Mouse (Mus musculus) neural tube, embryonic 15.5 days (tissue): ENCODE results near the gene Plpp6. TPM values are rescaled to one million over a fixed set of nuclear protein-coding genes. Genes with fewer than 3 reads are reported as not detected.

Experiments
- ATAC-seq: fragments of 200-750 bp; cut with Nextera tagmentation; 2 replicates; pipeline ENCODE4 v1.8.0; 2017; ENCODE audit warnings: mild to moderate bottlenecking, moderate TSS enrichment, moderate library complexity; ENCODE audit not compliant: low FRiP score
- H3K27ac ChIP-seq: fragments of 300-500 bp; sonication (generic); replicated peaks from 2 replicates; pipeline ENCODE4 v1.5.1; 2015; ENCODE audit warnings: mild to moderate bottlenecking, inconsistent platforms
- H3K27me3 ChIP-seq: fragments of 300-500 bp; sonication (generic); replicated peaks from 2 replicates; pipeline ENCODE4 v1.6.1; 2015; ENCODE audit warnings: inconsistent platforms
- H3K36me3 ChIP-seq: fragments of 300-500 bp; sonication (generic); 2 replicates; pipeline ENCODE4 v1.6.1; 2015; ENCODE audit warnings: inconsistent platforms
- H3K4me1 ChIP-seq: fragments of 300-500 bp; sonication (generic); 2 replicates; pipeline ENCODE4 v1.6.1; 2015; ENCODE audit warnings: inconsistent platforms
- H3K4me2 ChIP-seq: fragments of 300-500 bp; sonication (generic); 2 replicates; pipeline ENCODE4 v1.6.1; 2015; ENCODE audit warnings: inconsistent platforms, mild to moderate bottlenecking, moderate library complexity
- H3K4me3 ChIP-seq: fragments of 300-500 bp; sonication (generic); replicated peaks from 2 replicates; pipeline ENCODE4 v1.5.1; 2015; ENCODE audit warnings: mild to moderate bottlenecking, inconsistent platforms
- H3K9ac ChIP-seq: fragments of 300-500 bp; sonication (generic); replicated peaks from 2 replicates; pipeline ENCODE4 v1.6.1; 2015; ENCODE audit warnings: mild to moderate bottlenecking, inconsistent platforms
- H3K9me3 ChIP-seq: fragments of 300-500 bp; sonication (generic); replicated peaks from 2 replicates; pipeline ENCODE4 v1.6.1; 2016; ENCODE audit warnings: inconsistent platforms
- WGBS: fragments of 180-500 bp; shearing (Covaris S2); methylation state at CpG from one replicate; pipeline ENCODE4 v1.1.7; 2015; ENCODE audit warnings: mixed read lengths; 5-methylcytosine and 5-hydroxymethylcytosine counted together
- polyA plus RNA-seq: library from polyadenylated mRNA; unstranded; fragments of >200 nt; fragmentation: Nextera tagmentation; extraction: Ambion mirVana; gene quantifications from 2 replicates; pipeline ENCODE4 v1.2.1, GENCODE M21; 2015

Gene Plpp6
- 12.0 and 12.6 TPM in 2 replicates for polyA plus RNA-seq

GRCm38 (mm10) chr19:28963842-28964551 is at the start of gene Plpp6:
Plpp6 (plus strand) TSS chr19:28963953.
- Histone ChIP-seq H3K4me3 (peak within 1 kb of the TSS; percentile 85), H3K27me3 (no peaks in the 10 kb centered on the region), H3K36me3 (no peaks in the 10 kb centered on the region), H3K9me3 (no peaks in the 10 kb centered on the region), H3K27ac (peak within 1 kb of the TSS; percentile 84), H3K4me1 (peaks cover 25% of the 10 kb centered on the region), H3K9ac (peak within 1 kb of the TSS; percentile 91), H3K4me2 (peak within 1 kb of the TSS; percentile 74)
- ATAC-seq = peak; percentile 94
- 0% methylated on average over 64 of the region's 73 CpGs for WGBS

GRCm38 (mm10) chr19:28914598-28914997 is 49.2 kb upstream of the Plpp6 start:
- no peak overlapping the region for H3K27ac ChIP-seq
- H3K36me3 ChIP-seq = peaks cover 20% of the 10 kb centered on the region
- no peak for ATAC-seq
- H3K9ac ChIP-seq = no peak overlapping the region
- H3K4me2 ChIP-seq = no peak overlapping the region
- no peaks in the 10 kb centered on the region for H3K9me3 ChIP-seq
- 88% methylated on average over 6 of the region's 6 CpGs for WGBS
- H3K4me3 ChIP-seq = no peak overlapping the region
- H3K27me3 ChIP-seq = no peaks in the 10 kb centered on the region
- no peaks in the 10 kb centered on the region for H3K4me1 ChIP-seq

GRCm38 (mm10) chr19:28915602-28916250 is 48.0 kb upstream of the Plpp6 start:
- Histone ChIP-seq H3K9me3 (no peaks in the 10 kb centered on the region), H3K4me2 (no peak overlapping the region), H3K36me3 (peaks cover 16% of the 10 kb centered on the region), H3K27me3 (no peaks in the 10 kb centered on the region), H3K9ac (no peak overlapping the region), H3K4me3 (no peak overlapping the region), H3K27ac (no peak overlapping the region), H3K4me1 (no peaks in the 10 kb centered on the region)
- 65% methylated on average over 2 of the region's 2 CpGs for WGBS
- no peak for ATAC-seq

DNA sequence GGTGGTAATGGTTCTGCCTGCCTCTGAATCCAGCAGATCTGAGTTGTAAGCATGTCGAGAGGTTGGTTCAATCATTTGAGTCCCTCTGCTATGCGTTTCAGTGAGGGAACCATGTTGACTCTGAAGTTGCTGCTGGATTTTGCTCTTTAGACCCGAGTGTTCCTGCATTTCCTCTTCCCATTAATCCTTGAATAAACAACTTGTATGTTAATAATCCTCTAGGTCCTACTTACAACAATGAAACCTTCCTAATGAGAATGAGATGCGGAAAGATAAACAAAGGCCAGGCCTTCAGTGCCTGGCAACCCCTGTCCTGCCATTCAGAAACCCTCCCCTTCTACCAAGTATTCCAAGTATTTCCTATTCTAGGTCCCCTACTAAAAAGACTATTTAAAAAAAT is 47.3 kb upstream of the Plpp6 start:
- no peaks in the 10 kb centered on the region for H3K9me3 ChIP-seq
- H3K4me1 ChIP-seq = no peaks in the 10 kb centered on the region
- ATAC-seq = no peak
- no peak overlapping the region for H3K9ac ChIP-seq
- no peak overlapping the region for H3K27ac ChIP-seq
- no peak overlapping the region for H3K4me3 ChIP-seq
- no peak overlapping the region for H3K4me2 ChIP-seq
- H3K27me3 ChIP-seq = no peaks in the 10 kb centered on the region
- H3K36me3 ChIP-seq = peaks cover 10% of the 10 kb centered on the region
- WGBS = 70% methylated on average over 4 of the region's 4 CpGs

GRCm38 (mm10) chr19:28917839-28918238 is 45.9 kb upstream of the Plpp6 start:
- H3K36me3 ChIP-seq = peaks cover 7% of the 10 kb centered on the region; the same call in 1 of the 2 replicates
- H3K27me3 ChIP-seq = no peaks in the 10 kb centered on the region
- 89% methylated on average over 5 of the region's 5 CpGs for WGBS
- H3K4me1 ChIP-seq = no peaks in the 10 kb centered on the region
- no peaks in the 10 kb centered on the region for H3K9me3 ChIP-seq
- H3K9ac ChIP-seq = no peak overlapping the region
- H3K4me2 ChIP-seq = no peak overlapping the region
- no peak for ATAC-seq
- H3K27ac ChIP-seq = no peak overlapping the region
- H3K4me3 ChIP-seq = no peak overlapping the region

DNA sequence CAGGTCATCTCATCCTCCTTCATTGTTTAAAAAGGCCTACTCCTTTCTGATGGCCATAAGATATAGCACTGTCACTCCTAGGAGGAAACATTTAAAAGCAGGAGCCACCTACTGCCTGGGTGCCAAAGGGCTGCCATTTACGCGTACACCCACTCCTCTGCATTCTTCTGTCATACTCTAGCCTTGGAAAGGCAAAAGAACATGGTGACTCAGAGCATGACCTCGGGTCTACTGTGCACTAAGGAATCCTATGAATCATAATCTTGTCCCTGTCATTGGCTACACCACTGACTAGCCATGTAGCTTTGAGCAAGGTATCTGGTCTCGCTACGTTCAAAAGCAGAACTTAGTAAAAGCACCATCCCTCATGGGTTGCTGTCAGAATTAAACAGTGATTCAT is 37.4 kb upstream of the Plpp6 start:
- no peak overlapping the region for H3K4me2 ChIP-seq
- H3K9ac ChIP-seq = no peak overlapping the region
- no peaks in the 10 kb centered on the region for H3K9me3 ChIP-seq
- H3K27me3 ChIP-seq = no peaks in the 10 kb centered on the region
- H3K4me3 ChIP-seq = no peak overlapping the region
- H3K4me1 ChIP-seq = no peaks in the 10 kb centered on the region
- WGBS = 96% methylated on average over 5 of the region's 5 CpGs
- H3K36me3 ChIP-seq = no peaks in the 10 kb centered on the region
- no peak overlapping the region for H3K27ac ChIP-seq
- no peak for ATAC-seq

DNA sequence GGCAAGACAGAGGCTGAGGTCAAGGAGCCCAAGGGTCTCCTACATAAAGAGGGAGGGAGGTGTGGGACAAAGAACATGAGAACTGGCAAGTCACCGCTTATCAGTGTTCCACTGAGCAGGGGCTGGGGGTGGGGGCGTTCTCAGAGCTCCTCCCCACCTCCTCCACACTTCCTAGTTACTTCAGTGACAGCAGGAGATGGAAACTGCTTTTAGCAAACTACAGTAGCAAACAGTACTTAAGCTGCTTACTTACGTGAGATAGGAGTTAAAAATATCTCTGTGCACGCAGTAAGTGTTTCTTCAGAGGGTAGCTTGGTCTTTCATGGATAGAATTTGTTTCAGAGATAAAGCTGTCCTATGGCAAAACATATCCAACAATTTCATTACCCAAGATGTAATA is 36.4 kb upstream of the Plpp6 start:
- Histone ChIP-seq H3K9ac (no peak overlapping the region), H3K4me1 (no peaks in the 10 kb centered on the region), H3K4me2 (no peak overlapping the region), H3K36me3 (no peaks in the 10 kb centered on the region), H3K27me3 (no peaks in the 10 kb centered on the region), H3K4me3 (no peak overlapping the region), H3K9me3 (no peaks in the 10 kb centered on the region), H3K27ac (no peak overlapping the region)
- 85% methylated on average over 4 of the region's 4 CpGs for WGBS
- no peak for ATAC-seq

DNA sequence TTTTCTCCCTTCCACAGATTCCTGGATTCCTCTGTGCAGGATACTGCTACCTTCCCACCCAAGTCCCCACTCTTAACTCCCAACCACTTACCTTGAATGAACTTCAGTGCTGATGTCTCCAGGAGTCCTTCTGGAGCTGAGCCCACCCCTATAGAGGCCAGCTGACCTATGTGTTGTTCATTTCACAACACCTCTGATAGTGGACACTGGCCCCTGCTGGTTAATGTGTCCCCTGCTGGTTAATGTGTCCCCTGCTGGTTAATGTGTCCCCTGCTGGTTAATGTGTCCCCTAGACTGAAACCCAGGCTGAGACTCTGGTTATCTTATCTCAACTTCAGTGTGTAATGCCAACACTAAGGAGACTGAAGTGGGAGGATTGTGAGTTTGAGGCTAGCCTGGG is 34.7 kb upstream of the Plpp6 start:
- Histone ChIP-seq H3K27me3 (no peaks in the 10 kb centered on the region), H3K27ac (no peak overlapping the region), H3K36me3 (no peaks in the 10 kb centered on the region), H3K9me3 (no peaks in the 10 kb centered on the region), H3K9ac (no peak overlapping the region), H3K4me3 (no peak overlapping the region), H3K4me1 (no peaks in the 10 kb centered on the region), H3K4me2 (no peak overlapping the region)
- ATAC-seq = no peak

DNA sequence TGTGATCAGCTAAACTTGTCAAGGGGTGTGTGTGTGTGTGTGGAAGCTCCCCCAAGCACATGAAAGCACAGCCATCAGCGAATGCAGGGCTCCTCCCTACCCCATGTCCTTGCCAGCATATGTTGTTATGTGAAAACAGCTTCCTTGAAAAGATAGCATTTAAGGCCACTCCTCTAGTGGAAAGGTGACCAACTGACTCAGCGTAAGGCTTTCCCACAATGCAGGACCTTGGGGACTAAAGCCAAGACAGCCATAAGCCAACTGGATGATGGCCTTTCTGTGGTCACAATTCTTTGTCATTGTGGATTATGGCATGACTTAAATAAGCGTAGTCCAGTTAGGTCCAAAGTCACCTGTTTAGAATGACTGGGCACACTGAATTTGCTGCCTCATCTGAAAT is 28.9 kb upstream of the Plpp6 start:
- Histone ChIP-seq H3K4me2 (no peak overlapping the region), H3K9ac (no peak overlapping the region), H3K36me3 (no peaks in the 10 kb centered on the region), H3K9me3 (no peaks in the 10 kb centered on the region), H3K4me1 (no peaks in the 10 kb centered on the region), H3K27ac (no peak overlapping the region), H3K27me3 (no peaks in the 10 kb centered on the region), H3K4me3 (no peak overlapping the region)
- no peak for ATAC-seq
- WGBS = 94% methylated on average over 3 of the region's 3 CpGs

DNA sequence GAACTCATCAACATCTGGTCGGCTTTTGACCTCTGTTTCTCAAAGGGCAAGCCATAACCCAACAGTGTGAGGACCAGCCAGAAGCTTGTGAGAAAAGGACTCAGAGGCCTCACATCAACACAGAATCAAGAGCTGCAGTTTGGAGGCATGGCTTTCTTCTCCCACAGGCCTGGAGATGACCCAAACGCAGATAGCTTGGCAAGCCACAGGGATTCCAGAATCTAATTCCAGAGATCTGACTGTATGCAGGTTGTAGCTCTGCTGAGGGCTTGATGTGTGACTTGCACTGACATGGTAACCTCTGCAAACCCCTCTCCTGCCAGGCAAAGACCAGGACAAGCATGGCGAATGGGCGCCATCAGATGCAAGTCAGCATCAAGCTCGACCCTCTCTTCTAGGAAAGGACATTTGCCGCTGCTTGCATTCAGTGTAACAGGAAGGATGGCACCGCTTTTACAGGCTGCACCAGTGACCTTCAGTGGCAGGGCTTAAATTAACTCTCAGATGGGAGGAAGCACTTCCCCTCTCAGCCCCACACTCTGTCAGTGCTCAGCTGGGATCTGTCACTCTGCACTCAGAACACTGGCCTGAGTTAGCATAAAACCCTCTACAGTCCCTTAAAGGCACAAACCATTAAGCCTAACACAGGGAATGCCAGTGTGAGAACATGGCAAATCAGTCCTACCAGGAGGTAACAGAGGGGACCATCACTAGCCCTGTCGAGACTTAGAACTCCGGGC is 23.4 kb upstream of the Plpp6 start:
- 81% methylated on average over 9 of the region's 9 CpGs for WGBS
- no peaks in the 10 kb centered on the region for H3K27me3 ChIP-seq
- no peak overlapping the region for H3K27ac ChIP-seq

DNA sequence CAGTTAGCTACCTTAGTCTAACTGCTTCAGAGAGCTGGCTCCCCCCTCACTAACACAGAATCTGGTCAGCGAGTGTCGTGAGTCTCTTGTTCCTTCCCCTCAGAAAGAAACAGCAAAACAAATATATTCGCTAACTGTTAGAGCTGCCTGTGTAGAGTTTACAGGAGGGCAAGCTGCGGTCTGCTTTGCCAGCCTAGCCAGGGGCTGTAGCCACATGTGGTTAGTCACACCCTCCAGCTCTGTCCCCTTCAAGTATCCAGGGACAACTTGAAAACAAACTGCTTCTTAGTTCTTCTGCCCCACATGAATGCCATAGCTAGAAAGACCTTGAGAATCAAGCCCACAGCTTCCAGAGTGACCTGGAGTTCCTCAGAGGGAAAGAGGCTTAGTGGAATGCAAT is 22.5 kb upstream of the Plpp6 start:
- H3K4me2 ChIP-seq = no peak overlapping the region
- H3K4me1 ChIP-seq = no peaks in the 10 kb centered on the region
- no peaks in the 10 kb centered on the region for H3K36me3 ChIP-seq
- no peak overlapping the region for H3K9ac ChIP-seq
- H3K27me3 ChIP-seq = no peaks in the 10 kb centered on the region
- no peak for ATAC-seq
- no peak overlapping the region for H3K27ac ChIP-seq
- no peak overlapping the region for H3K4me3 ChIP-seq
- no peaks in the 10 kb centered on the region for H3K9me3 ChIP-seq
- 79% methylated on average over 4 of the region's 4 CpGs for WGBS

More for the DNA sequence above, 23.4 kb upstream of the Plpp6 start:
- ATAC-seq = no peak
- Histone ChIP-seq H3K9ac (no peak overlapping the region), H3K36me3 (no peaks in the 10 kb centered on the region), H3K4me2 (no peak overlapping the region), H3K4me1 (no peaks in the 10 kb centered on the region), H3K9me3 (no peaks in the 10 kb centered on the region), H3K4me3 (no peak overlapping the region)

- Histone ChIP-seq H3K4me2 (no peak overlapping the region), H3K4me1 (no peaks in the 10 kb centered on the region), H3K9ac (no peak overlapping the region), H3K9me3 (no peaks in the 10 kb centered on the region), H3K27me3 (no peaks in the 10 kb centered on the region), H3K36me3 (no peaks in the 10 kb centered on the region), H3K4me3 (no peak overlapping the region), H3K27ac (no peak overlapping the region)
- no peak for ATAC-seq
- 68% methylated on average over 4 of the region's 4 CpGs for WGBS
These were observed 17.0 kb upstream of the Plpp6 start for GRCm38 (mm10) chr19:28946782-28947181.
